Mouse (Mus musculus): ENCODE results near the gene Khdc4.

Gene Khdc4

DNA sequence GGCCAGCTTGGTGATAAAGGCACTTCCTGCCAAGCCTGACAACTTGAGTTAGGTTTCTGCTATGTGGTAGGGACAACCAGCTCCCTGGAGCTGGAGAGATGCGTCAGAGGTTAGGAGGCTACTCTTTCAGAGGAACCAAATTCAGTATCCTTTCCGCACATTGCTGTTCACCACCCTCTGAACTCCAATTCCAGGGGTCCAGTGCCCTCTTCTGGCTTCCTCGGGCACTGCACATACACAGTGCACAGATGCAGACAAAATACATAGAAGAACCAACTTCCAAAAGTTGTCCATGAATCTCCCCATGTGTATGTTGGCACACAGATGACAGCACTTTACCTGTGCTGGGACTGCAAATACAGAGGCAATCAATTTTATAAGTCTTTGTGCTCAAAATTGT lies 53.0 kb downstream of the Khdc4 start:
- DNase-seq (ENCODE audit: low spot score), result no peak

- no peak for DNase-seq (ENCODE audit: low spot score)
Observed at GRCm38 (mm10) chr3:88740147-88740546, 54.5 kb downstream of the Khdc4 start.

DNA sequence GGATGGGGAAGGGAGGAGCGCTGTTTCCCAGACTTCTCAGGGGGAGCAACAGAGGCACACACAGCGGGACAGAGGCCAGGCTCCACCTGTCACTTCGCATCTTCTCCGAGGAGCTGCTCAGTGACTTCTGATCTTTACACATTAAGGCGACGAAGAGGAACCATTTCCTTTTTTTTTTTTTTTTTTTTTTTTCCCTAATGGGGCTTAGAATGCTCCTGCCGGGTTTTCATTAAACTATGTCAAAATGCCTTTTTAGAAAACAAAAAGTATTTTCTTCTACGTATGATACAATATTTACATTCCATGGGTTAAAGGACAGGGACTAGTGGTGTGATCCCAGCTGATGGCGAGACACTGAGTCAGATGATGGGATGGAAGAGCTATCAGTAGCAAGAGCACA lies 59.9 kb downstream of the Khdc4 start:
- no peak for DNase-seq (ENCODE audit: low spot score)

DNA sequence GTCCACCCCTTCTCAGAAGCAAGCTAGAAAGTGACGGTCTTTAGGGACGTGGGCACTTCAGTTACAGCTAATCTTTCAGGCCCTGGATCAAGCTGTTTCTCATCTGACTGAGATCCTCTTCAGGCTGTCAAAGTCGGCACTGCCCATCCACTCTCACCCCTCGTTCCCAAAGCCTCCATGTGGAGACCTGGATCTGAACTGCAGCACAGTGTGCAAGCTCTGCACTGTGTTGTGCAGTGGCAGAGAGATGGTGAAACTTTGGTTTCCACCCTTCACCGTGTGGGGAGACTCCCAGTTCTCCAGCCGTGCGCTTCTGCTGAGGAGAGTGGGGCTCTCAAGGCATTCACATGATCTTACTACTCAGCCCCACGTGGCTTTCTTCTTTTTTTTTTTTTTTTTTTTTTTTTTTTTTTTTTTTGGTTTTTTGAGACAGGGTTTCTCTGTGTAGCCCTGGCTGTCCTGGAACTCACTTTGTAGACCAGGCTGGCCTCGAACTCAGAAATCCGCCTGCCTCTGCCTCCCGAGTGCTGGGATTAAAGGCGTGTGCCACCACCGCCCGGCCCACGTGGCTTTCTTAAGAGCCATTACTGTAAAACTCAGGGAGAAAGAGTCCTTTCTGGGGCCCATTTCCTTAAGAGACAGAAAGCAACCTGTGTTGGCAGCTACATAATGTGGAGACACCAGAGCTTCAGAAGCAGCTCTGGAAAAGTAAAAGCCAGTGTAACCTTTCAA lies 60.7 kb downstream of the Khdc4 start:
- DNase-seq (ENCODE audit: low spot score), result no peak

- no peak for DNase-seq (ENCODE audit: low spot score)
Observed at GRCm38 (mm10) chr3:88746871-88747231, 61.2 kb downstream of the Khdc4 start.

DNA sequence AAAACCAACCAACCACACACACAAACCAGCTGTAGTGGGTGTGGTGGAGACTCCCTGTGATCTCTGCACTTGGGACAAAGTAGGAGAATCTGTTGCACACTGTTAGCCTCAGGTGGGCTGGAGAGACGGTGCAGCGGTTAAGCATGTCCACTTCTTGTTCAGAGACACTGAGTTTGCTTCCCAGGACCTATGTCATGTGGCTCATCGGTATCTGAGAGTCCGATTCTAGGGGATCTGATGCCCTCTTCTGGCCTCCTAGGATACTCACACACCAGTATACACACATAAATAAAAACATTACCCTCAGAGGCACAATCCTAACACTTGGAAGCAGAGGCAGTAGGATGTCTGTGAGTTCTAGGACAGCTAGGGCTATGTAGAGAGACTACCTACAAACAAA lies 68.7 kb downstream of the Khdc4 start:
- DNase-seq (ENCODE audit: low spot score), result no peak

DNA sequence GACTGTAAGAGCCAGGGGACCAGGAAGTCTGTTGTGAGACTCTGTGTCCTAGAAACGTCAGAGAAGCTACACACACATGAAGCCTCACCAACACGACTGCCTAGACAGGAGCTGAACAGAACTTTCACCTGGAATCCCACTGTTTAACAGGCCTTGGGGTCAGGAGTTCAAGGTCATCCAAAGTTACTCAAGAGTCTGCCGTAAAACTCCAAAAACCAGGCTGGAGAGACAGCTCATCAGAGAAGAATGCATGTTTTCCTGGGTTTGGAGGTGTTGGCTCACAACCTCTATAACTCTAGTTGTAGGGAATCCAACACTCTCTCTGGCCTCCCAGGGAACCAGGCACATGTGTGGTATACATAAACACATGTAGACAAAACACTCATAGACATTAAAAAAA lies 69.9 kb downstream of the Khdc4 start:
- no peak for DNase-seq (ENCODE audit: low spot score)

- DNase-seq (ENCODE audit: low spot score), result no peak
Observed at GRCm38 (mm10) chr3:88756276-88756675, 70.7 kb downstream of the Khdc4 start.

GRCm38 (mm10) chr3:88758045-88758500 lies 72.5 kb downstream of the Khdc4 start:
- DNase-seq (ENCODE audit: low spot score), result peak; percentile 87

DNA sequence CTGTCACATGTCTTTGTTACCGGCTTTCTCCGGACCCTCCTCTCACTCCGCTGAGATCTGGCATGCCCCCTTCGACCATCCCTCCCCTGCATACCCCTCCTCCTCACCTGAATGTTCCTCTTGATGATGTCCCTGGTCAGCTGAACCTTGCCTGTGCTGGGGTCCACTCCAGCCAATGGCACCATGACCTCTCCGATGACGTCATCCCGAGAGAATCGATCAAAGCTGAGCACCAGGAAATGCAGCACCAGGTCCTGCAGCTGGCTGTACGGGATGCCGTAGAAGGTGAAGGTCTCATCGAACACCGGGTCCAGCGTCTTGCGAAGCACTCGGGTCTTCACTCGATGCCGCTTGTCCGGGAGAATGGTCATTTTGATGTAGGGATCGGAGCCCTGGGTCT lies 76.0 kb downstream of the Khdc4 start:
- DNase-seq (ENCODE audit: low spot score), result no peak

GRCm38 (mm10) chr3:88762401-88762831 lies 76.8 kb downstream of the Khdc4 start:
- DNase-seq (ENCODE audit: low spot score), result no peak

Measured in left cerebral cortex, adult 11 months (tissue).